Mouse (Mus musculus): ENCODE measurements around the gene Ipo13.

- TF ChIP-seq CTCF (conservative IDR thresholded peaks at IDR 0.05; ENCODE audit: low read length) (no peak), NANOG (IDR thresholded peaks at IDR 0.05; ENCODE audit: borderline replicate concordance, low read length) (no peak), POU5F1 (IDR thresholded peaks at IDR 0.05; ENCODE audit: borderline replicate concordance, low read length) (no peak)
Measured at GRCm38 (mm10) chr4:117884146-117884545, 30.7 kb downstream of the Ipo13 start.

Data from E14TG2a.4 (cell line).